In genomic region chr2:163364785-163365541, GRCm38 (mm10) we compare ENCODE assay signal across 16 mouse cellular contexts. TPM values are rescaled to one million over a fixed set of nuclear protein-coding genes. Genes with fewer than 3 reads are reported as not detected.
DNase-seq lines count a peak whose midpoint lies in the region; ATAC-seq and TF ChIP-seq lines count a peak whose summit lies in the region.
"Had no signal": no experiment of that assay in that cellular context is flagged by ENCODE, and none has a peak within 500 bp of the region (broad histone marks: within the 10 kb centered on the region; RNA-seq: fewer than 3 reads in every experiment).

No protein-coding gene starts in this region.

- peaks cover 21% of the 10 kb centered on the region for H3K4me1 ChIP-seq in heart, adult 2 months (ENCODE audit: control insufficient read depth, insufficient read depth, low read length)
- H3K4me1 ChIP-seq in kidney, embryonic 15.5 days, result peaks cover 24% of the 10 kb centered on the region
- H3K4me1 ChIP-seq in kidney, adult 2 months (ENCODE audit: control insufficient read depth, insufficient read depth, low read length), result no peaks in the 10 kb centered on the region
- H3K4me1 ChIP-seq in embryonic fibroblast, embryonic 13.5 days (ENCODE audit: control insufficient read depth, insufficient read depth, low read length), result peaks cover 13% of the 10 kb centered on the region

- no peak for TF ChIP-seq POLR2A in heart, adult 2 months (IDR thresholded peaks at IDR 0.05; ENCODE audit: insufficient read depth, low read depth, low read length)
- TF ChIP-seq POLR2A in kidney, adult 2 months (IDR thresholded peaks at IDR 0.05; ENCODE audit: low read depth, low read length), result no peak
- no peak for TF ChIP-seq POLR2A in embryonic fibroblast, embryonic 13.5 days (IDR thresholded peaks at IDR 0.05; ENCODE audit: low read depth, low read length)

- no peaks in the 10 kb centered on the region for H3K79me2 ChIP-seq in heart, adult 2 months (replicated peaks; ENCODE audit: control insufficient read depth, insufficient read depth, low read length)

- peak overlapping the region; percentile 12 for H3K9ac ChIP-seq in heart, adult 2 months (ENCODE audit: low read depth, low read length)
- no peak overlapping the region for H3K9ac ChIP-seq in kidney, embryonic 15.5 days
- H3K9ac ChIP-seq: liver, embryonic 13.5 days had no signal

- intact Hi-C loops in heart, adult 2 months (cut with DNase I), result loop anchor here (2.0 kb wide), 1 partner anchor 28 kb away; no protein-coding TSS in a partner anchor

- ATAC-seq in kidney, embryonic 15.5 days (replicated peaks; ENCODE audit: low FRiP score), result no peak
- ATAC-seq: hindbrain, postnatal 0 days had no signal

- H3K27me3 ChIP-seq in heart, adult 2 months (ENCODE audit: control insufficient read depth, insufficient read depth, low read length), result no peaks in the 10 kb centered on the region
- H3K27me3 ChIP-seq in kidney, embryonic 15.5 days, result no peaks in the 10 kb centered on the region
- H3K27me3 ChIP-seq in kidney, adult 2 months (replicated peaks; ENCODE audit: control insufficient read depth, insufficient read depth, low read length), result no peaks in the 10 kb centered on the region
- H3K27me3 ChIP-seq: liver, embryonic 13.5 days had no signal

- no peak for DNase-seq in heart, adult 2 months
- no peak for DNase-seq in heart, postnatal 4 days
- no peak for DNase-seq in kidney, adult 2 months
- peak; percentile 39 to 75 for DNase-seq in lung, postnatal 4 days
- DNase-seq in ovary, postnatal 14 days (ENCODE audit: low spot score), result no peak
- DNase-seq in urinary bladder, adult 2 months (ENCODE audit: low spot score), result no peak
- DNase-seq: gastrocnemius, postnatal 36 days; left cerebral cortex, postnatal 4 days; liver, embryonic 13.5 days; right cerebral cortex, postnatal 4 days had no signal

- H3K36me3 ChIP-seq in heart, adult 2 months (ENCODE audit: control insufficient read depth, insufficient read depth, low read length), result peaks cover 2% of the 10 kb centered on the region
- no peaks in the 10 kb centered on the region for H3K36me3 ChIP-seq in kidney, embryonic 15.5 days
- H3K36me3 ChIP-seq in kidney, adult 2 months (ENCODE audit: control insufficient read depth, insufficient read depth, low read length), result no peaks in the 10 kb centered on the region
- H3K36me3 ChIP-seq: liver, embryonic 13.5 days had no signal

- 48% methylated on average over 18 of the region's 18 CpGs for WGBS in heart, adult 2 months
- WGBS in kidney, embryonic 15.5 days, result 54% methylated on average over 18 of the region's 18 CpGs
- WGBS in kidney, adult 2 months, result 59% methylated on average over 18 of the region's 18 CpGs

- no peak for TF ChIP-seq CTCF in heart, adult 2 months (IDR thresholded peaks at IDR 0.05)
- no peak for TF ChIP-seq CTCF in kidney, adult 2 months (conservative IDR thresholded peaks at IDR 0.05; ENCODE audit: insufficient read depth, insufficient read length, low read depth, low read length)
- no peak for TF ChIP-seq CTCF in embryonic fibroblast, embryonic 13.5 days (IDR thresholded peaks at IDR 0.05; ENCODE audit: borderline replicate concordance, insufficient read depth, low read length)

- peak overlapping the region; percentile 83 for H3K27ac ChIP-seq in heart, adult 2 months
- peak overlapping the region; percentile 75 for H3K27ac ChIP-seq in kidney, embryonic 15.5 days
- no peak overlapping the region for H3K27ac ChIP-seq in kidney, adult 2 months (ENCODE audit: insufficient read depth, low read depth, low read length)
- H3K27ac ChIP-seq in embryonic fibroblast, embryonic 13.5 days (ENCODE audit: insufficient read depth, low read length), result peak overlapping the region; percentile 80
- H3K27ac ChIP-seq: hindbrain, postnatal 0 days; liver, embryonic 13.5 days had no signal

- H3K4me3 ChIP-seq in heart, adult 2 months, result no peak overlapping the region
- H3K4me3 ChIP-seq in kidney, embryonic 15.5 days (replicated peaks), result no peak overlapping the region
- no peak overlapping the region for H3K4me3 ChIP-seq in kidney, adult 2 months (ENCODE audit: insufficient read depth, low read depth, low read length)
- no peak overlapping the region for H3K4me3 ChIP-seq in embryonic fibroblast, embryonic 13.5 days (ENCODE audit: insufficient read depth, low read length)
- H3K4me3 ChIP-seq: liver, embryonic 13.5 days had no signal

- TF ChIP-seq EP300 in heart, adult 2 months (IDR thresholded peaks at IDR 0.05; ENCODE audit: insufficient read depth, low read depth, low read length), result no peak

- no peaks in the 10 kb centered on the region for H3K9me3 ChIP-seq in kidney, embryonic 15.5 days (replicated peaks)
- H3K9me3 ChIP-seq: liver, embryonic 13.5 days had no signal

- no peak overlapping the region for H3K4me2 ChIP-seq in kidney, embryonic 15.5 days
- H3K4me2 ChIP-seq: liver, embryonic 13.5 days had no signal

RNA-seq across cellular contexts. Expression of gene Jph2, which starts 32.8 kb away (rescaled TPM):
- total RNA-seq in heart, adult 2 months (2021), result 100 to 1,000 TPM; 389 to 391 TPM
- 193 and 253 TPM in 2 replicates for polyA plus RNA-seq in heart, adult 2 months (2012; rRNA removed)
- total RNA-seq in heart, postnatal 4 days (2021), result 100 to 1,000 TPM; 366 to 416 TPM
- 2.5 and 4.2 TPM in 2 replicates for polyA plus RNA-seq in kidney, embryonic 15.5 days (2015; fragmentation: Nextera tagmentation; extraction: Ambion mirVana)
- polyA plus RNA-seq in kidney, adult 2 months (2012; rRNA removed), result 3.1 and 3.8 TPM in 2 replicates
- 33.0 and 50.9 TPM in 2 replicates for polyA plus RNA-seq in embryonic fibroblast, embryonic 13.5 days (2011; ENCODE audit: insufficient read length, low read depth, missing spikeins)
- 113 and 164 TPM in 2 replicates for polyA plus RNA-seq in urinary bladder, adult 2 months (2012; rRNA removed)
- total RNA-seq: common myeloid progenitor, adult 5-6 weeks; megakaryocyte-erythroid progenitor cell, adult 5-6 weeks; monocyte, adult 5-6 weeks had no signal

RNA-seq across cellular contexts. Expression of gene Oser1, which starts 59.5 kb away (rescaled TPM):
- 10 to 100 TPM; 19.6 to 21.2 TPM for total RNA-seq in heart, adult 2 months (2021)
- 9.7 and 16.4 TPM in 2 replicates for polyA plus RNA-seq in heart, adult 2 months (2012; rRNA removed)
- 10 to 100 TPM; 21.6 to 24.2 TPM for total RNA-seq in heart, postnatal 4 days (2021)
- polyA plus RNA-seq in kidney, embryonic 15.5 days (2015; fragmentation: Nextera tagmentation; extraction: Ambion mirVana), result 87.0 and 87.3 TPM in 2 replicates
- polyA plus RNA-seq in kidney, adult 2 months (2012; rRNA removed), result 11.5 and 13.9 TPM in 2 replicates
- 35.5 and 39.8 TPM in 2 replicates for polyA plus RNA-seq in embryonic fibroblast, embryonic 13.5 days (2011; ENCODE audit: insufficient read length, low read depth, missing spikeins)
- 34.7 and 36.7 TPM in 2 replicates for polyA plus RNA-seq in urinary bladder, adult 2 months (2012; rRNA removed)

Comparison
In these comparisons a context has a peak if more than half of its experiments do, and no peak if none do; other contexts are left out.
1. DNase-seq: peak in lung, postnatal 4 days (2 of 2); none in heart, adult 2 months (0 of 2), heart, postnatal 4 days (single experiment), kidney, adult 2 months (single experiment), ovary, postnatal 14 days (single experiment) and urinary bladder, adult 2 months (single experiment).